Mouse (Mus musculus) kidney, postnatal 0 days (tissue): ENCODE measurements around the gene Smpx. TPM values are rescaled to one million over a fixed set of nuclear protein-coding genes. Genes with fewer than 3 reads are reported as not detected.

Experiments
- ATAC-seq: fragments of 200-750 bp; cut with Nextera tagmentation; replicated peaks from 2 replicates; pipeline ENCODE4 v1.8.0; 2017; ENCODE audit warnings: low read depth, moderate number of reproducible peaks, moderate TSS enrichment, moderate library complexity; ENCODE audit not compliant: low FRiP score
- DNase-seq: peaks from one replicate; pipeline ENCODE4 v3.0.0-alpha.2; 2016; ENCODE audit warnings: low spot score
- H3K27ac ChIP-seq: fragments of 300-500 bp; sonication (generic); 2 replicates; pipeline ENCODE4 v1.5.1; 2014; ENCODE audit warnings: mild to moderate bottlenecking
- H3K27me3 ChIP-seq: fragments of 300-500 bp; sonication (generic); 2 replicates; pipeline ENCODE4 v1.6.1; 2014; ENCODE audit warnings: low read length, mixed read lengths; ENCODE audit not compliant: insufficient read depth
- H3K36me3 ChIP-seq: fragments of 300-500 bp; sonication (generic); 2 replicates; pipeline ENCODE4 v1.6.1; 2014; ENCODE audit warnings: low read length, mixed read lengths; ENCODE audit not compliant: insufficient read depth
- H3K4me1 ChIP-seq: fragments of 300-500 bp; sonication (generic); replicated peaks from 2 replicates; pipeline ENCODE4 v1.6.1; 2014; ENCODE audit warnings: antibody characterized with exemption, low read length, mixed read lengths; ENCODE audit not compliant: insufficient read depth
- H3K4me2 ChIP-seq: fragments of 300-500 bp; sonication (generic); 2 replicates; pipeline ENCODE4 v1.6.1; 2014; ENCODE audit warnings: mild to moderate bottlenecking, low read length, moderate library complexity, mixed read lengths
- H3K4me3 ChIP-seq: fragments of 300-500 bp; sonication (generic); replicated peaks from 2 replicates; pipeline ENCODE4 v1.5.1; 2014; ENCODE audit warnings: low read depth, low read length
- H3K9ac ChIP-seq: fragments of 300-500 bp; sonication (generic); 2 replicates; pipeline ENCODE4 v1.6.1; 2014; ENCODE audit warnings: low read depth, low read length
- H3K9me3 ChIP-seq: fragments of 300-500 bp; sonication (generic); replicated peaks from 2 replicates; pipeline ENCODE4 v1.6.1; 2016; ENCODE audit warnings: low read length, inconsistent platforms, mixed read lengths
- CTCF ChIP-seq: IDR thresholded peaks from 2 replicates; pipeline ENCODE4 v1.5.1; 2016; ENCODE audit warnings: antibody characterized with exemption, low read depth, mild to moderate bottlenecking, moderate library complexity
- WGBS: fragments of 180-500 bp; shearing (Covaris S2); extraction: QIAGEN DNeasy Blood & Tissue Kit; methylation state at CpG from one replicate; pipeline ENCODE4 v1.1.7; 2014; 5-methylcytosine and 5-hydroxymethylcytosine counted together
- polyA plus RNA-seq: library from polyadenylated mRNA; unstranded; fragments of >200 nt; fragmentation: Nextera tagmentation; extraction: Ambion mirVana; gene quantifications from 2 replicates; pipeline ENCODE4 v1.2.1, GENCODE M21; 2015

Smpx gene
- polyA plus RNA-seq: 11.6 and 12.6 TPM in 2 replicates

DNA sequence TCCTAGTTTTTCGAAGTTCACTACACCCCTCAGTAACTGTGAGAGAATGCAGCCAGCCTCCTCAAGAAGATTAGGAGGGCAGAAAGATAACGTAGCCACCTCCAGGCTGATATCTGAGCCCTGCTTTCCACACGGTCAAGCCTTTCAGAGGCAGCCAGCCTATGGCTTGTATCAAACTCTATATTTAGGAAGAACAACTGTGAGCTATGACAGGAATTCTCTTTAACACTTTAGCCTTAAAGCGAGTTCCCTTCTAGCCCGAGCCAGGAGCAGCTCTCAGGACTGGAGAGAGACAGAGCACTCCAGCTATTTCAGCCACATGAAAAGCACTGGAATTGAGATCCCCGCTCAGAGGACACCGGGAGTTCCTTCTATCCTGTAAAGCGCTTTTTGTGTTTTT lies at the start of gene Smpx:
Smpx (plus strand) TSS at position 49 of the 400 bp plus-strand sequence.
- no peaks in the 10 kb centered on the region for H3K36me3 ChIP-seq
- TF ChIP-seq CTCF: no peak
- ATAC-seq: no peak
- no peak within 1 kb of the TSS for H3K27ac ChIP-seq
- no peak within 1 kb of the TSS for H3K4me3 ChIP-seq
- no peak within 1 kb of the TSS for H3K4me2 ChIP-seq
- H3K9ac ChIP-seq: no peak within 1 kb of the TSS
- H3K4me1 ChIP-seq: no peaks in the 10 kb centered on the region
- H3K9me3 ChIP-seq: no peaks in the 10 kb centered on the region
- no peak for DNase-seq
- 61% methylated on average over 8 of the region's 8 CpGs for WGBS
- no peaks in the 10 kb centered on the region for H3K27me3 ChIP-seq

DNA sequence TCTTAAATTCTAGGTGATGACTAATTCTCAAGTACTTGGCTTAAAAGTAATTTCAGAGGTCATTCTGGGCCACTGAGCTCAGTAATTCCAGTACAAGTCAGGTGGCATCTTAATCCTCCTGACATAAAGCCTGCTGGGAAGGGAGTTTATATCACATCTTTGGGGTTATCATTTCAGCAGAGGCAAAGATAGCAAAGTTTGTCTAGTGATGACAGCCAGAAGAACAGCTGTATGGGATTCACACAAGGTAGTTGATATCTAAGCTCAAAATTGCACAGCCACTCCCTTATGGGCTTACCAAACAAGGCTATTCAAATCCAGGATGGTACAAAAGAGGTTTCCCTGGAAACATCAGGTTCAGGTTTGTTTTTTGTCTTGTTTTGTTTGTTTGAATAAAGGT lies 43.7 kb upstream of the Smpx start:
- no peak for DNase-seq
- Histone ChIP-seq H3K27ac (no peak overlapping the region), H3K4me2 (no peak overlapping the region), H3K9me3 (no peaks in the 10 kb centered on the region), H3K27me3 (no peaks in the 10 kb centered on the region), H3K9ac (no peak overlapping the region), H3K36me3 (no peaks in the 10 kb centered on the region), H3K4me3 (no peak overlapping the region), H3K4me1 (no peaks in the 10 kb centered on the region)
- no peak for TF ChIP-seq CTCF
- no peak for ATAC-seq

DNA sequence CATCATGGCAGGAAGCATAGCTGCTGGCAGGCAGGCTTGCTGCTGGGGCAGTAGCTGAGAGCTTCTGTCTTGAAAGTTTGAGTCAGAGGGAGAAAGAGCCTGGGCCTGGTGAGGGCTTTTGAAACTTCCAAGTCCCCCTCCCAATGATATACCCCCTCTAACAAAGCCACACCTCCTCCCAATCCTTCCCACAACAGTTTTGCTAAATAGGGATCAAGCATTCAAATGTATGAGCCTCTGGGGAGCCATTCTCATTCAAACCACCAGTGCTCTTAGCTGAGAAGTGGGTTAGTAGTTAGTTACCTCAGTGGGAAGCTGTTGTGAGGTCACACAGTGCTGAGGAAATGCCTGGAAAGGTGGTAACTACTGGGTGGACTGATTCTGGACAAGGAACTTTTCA lies 41.4 kb upstream of the Smpx start:
- H3K9me3 ChIP-seq: no peaks in the 10 kb centered on the region
- H3K36me3 ChIP-seq: no peaks in the 10 kb centered on the region
- no peak overlapping the region for H3K9ac ChIP-seq
- no peaks in the 10 kb centered on the region for H3K4me1 ChIP-seq
- no peak overlapping the region for H3K4me3 ChIP-seq
- DNase-seq (no peak), ATAC-seq (no peak)
- H3K4me2 ChIP-seq: no peak overlapping the region
- no peaks in the 10 kb centered on the region for H3K27me3 ChIP-seq
- no peak for TF ChIP-seq CTCF
- H3K27ac ChIP-seq: no peak overlapping the region

DNA sequence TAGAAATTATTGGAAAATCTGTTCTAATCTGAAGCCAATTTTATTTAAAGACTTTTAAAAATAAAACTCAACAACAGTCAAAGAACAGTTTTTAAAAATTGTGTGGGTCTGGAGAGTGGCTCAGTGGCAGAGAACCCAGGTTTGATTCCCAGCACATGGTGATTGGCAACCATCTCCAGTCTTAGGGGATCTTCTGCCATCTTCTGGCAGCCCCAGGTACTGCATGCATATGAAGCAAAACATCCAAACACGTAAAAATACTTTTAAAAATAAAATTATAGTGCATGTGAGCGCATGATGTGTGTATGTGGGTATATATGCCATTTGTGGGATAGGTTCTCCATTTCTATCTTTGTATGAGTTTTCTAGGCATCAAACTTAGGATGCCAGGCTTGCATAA lies 26.9 kb upstream of the Smpx start:
- DNase-seq: no peak

DNA sequence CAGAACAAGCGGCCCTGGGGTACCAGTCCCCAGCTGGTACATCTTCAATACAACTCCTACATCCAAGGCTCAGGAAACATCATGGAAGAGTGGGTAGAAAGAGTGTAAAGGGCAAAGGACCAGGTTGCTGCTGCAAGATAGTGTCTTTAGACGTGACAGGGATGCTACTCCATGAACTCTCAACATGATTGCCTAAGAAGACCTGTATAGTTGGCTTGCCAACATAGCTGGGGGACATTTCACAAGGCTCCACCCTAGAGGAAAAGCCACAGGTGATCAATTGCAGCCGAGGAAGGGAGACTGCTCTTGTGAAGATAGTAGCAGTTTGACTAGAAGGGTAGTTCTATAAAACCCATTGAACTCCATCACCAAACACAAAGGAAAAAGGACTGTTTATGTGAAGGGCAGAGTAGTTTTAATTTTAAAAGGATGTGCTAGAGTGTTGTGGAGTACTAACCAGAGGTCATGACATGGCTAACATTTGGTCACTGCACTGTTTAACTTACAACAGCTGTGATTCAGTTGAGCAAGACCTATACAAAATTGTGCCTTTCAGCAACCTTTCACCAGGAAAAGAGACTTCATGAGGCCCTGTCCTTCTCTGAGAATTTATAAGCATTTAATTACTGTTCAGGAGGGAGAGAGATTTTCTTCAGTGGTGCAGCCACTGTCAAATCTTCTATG lies 23.9 kb upstream of the Smpx start:
- H3K36me3 ChIP-seq: no peaks in the 10 kb centered on the region
- no peaks in the 10 kb centered on the region for H3K4me1 ChIP-seq
- no peak overlapping the region for H3K4me3 ChIP-seq
- no peak overlapping the region for H3K9ac ChIP-seq
- no peak for TF ChIP-seq CTCF
- DNase-seq (no peak), ATAC-seq (no peak)
- H3K27me3 ChIP-seq: no peaks in the 10 kb centered on the region
- H3K9me3 ChIP-seq: no peaks in the 10 kb centered on the region
- no peak overlapping the region for H3K4me2 ChIP-seq
- 69% methylated on average over 3 of the region's 3 CpGs for WGBS
- no peak overlapping the region for H3K27ac ChIP-seq

More for the DNA sequence above, 26.9 kb upstream of the Smpx start:
- Histone ChIP-seq H3K27me3 (no peaks in the 10 kb centered on the region), H3K4me2 (no peak overlapping the region), H3K4me1 (no peaks in the 10 kb centered on the region), H3K9ac (no peak overlapping the region), H3K4me3 (no peak overlapping the region), H3K9me3 (no peaks in the 10 kb centered on the region), H3K27ac (no peak overlapping the region), H3K36me3 (no peaks in the 10 kb centered on the region)
- TF ChIP-seq CTCF: no peak
- WGBS: 79% methylated on average over 2 of the region's 2 CpGs
- ATAC-seq: no peak

DNA sequence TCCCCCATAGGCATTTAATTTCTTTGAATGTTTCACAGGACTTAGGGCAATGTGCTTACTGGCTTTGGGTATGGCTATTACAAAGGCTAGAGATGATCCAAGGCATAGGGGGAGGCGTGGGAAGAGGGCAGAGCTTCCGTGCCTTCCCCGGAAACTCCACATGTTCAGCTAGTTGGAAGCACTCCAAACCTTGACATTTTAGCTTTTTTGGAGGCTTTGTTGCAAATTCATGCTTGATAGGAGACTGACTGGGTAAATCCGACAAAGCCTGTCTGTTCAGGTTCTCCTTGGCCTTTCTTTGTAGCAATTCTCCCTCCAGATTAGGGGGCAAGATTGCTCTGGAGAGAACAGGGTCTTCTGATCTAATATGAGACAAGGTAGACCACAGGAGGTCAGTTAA lies 7.5 kb upstream of the Smpx start:
- H3K9ac ChIP-seq: no peak overlapping the region
- ATAC-seq: no peak
- 60% methylated on average over 4 of the region's 4 CpGs for WGBS
- H3K27me3 ChIP-seq: no peaks in the 10 kb centered on the region
- no peak for DNase-seq
- no peak overlapping the region for H3K4me3 ChIP-seq
- H3K36me3 ChIP-seq: no peaks in the 10 kb centered on the region
- no peaks in the 10 kb centered on the region for H3K4me1 ChIP-seq
- no peak for TF ChIP-seq CTCF
- H3K27ac ChIP-seq: no peak overlapping the region
- H3K9me3 ChIP-seq: no peaks in the 10 kb centered on the region
- H3K4me2 ChIP-seq: no peak overlapping the region

DNA sequence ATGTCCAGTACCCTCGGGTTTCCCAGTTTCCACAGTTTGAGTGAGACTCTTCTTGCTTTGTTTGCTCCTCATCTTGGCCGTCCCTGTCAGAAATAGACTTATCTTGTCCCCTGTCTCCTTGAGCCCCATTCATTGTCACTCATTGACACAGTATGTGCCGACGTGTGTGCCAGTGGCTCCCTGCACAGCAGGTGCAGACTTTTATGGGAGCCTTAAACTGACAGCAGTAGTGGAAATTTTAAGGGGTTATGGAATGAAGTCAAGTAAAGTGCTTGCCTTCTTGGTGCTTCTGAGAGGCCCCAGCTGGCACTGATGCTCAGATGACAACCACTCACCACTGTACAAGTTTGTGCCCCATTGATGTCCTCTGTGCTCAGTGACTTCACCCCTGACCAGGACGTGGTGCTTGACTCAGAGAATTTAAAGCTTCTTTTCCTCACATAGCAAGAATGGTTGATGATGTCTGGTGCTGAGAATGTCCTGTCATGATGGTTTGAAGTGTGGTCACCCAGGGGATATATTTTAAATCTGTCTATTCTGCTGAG lies 1.0 kb upstream of the Smpx start:
- Histone ChIP-seq H3K4me1 (no peaks in the 10 kb centered on the region), H3K9ac (no peak overlapping the region), H3K36me3 (no peaks in the 10 kb centered on the region), H3K27ac (no peak overlapping the region), H3K4me2 (no peak overlapping the region), H3K9me3 (no peaks in the 10 kb centered on the region), H3K4me3 (no peak overlapping the region), H3K27me3 (no peaks in the 10 kb centered on the region)
- TF ChIP-seq CTCF: no peak
- WGBS: 77% methylated on average over 5 of the region's 5 CpGs
- no peak for DNase-seq
- no peak for ATAC-seq
